Mouse (Mus musculus) limb, embryonic 14.5 days (tissue): ENCODE measurements at regions not wholly inside any gene's neighbourhood (a gene's known extent, or its start where the extent isn't known, plus 50 kb on each side); places are given as distances from the start of the nearest gene placed in this dataset.

Source experiments
- ATAC-seq: fragments of 200-750 bp; cut with Nextera tagmentation; 2 replicates; pipeline ENCODE4 v1.8.0; 2017; ENCODE audit warnings: low read depth, moderate number of reproducible peaks, moderate TSS enrichment; ENCODE audit not compliant: low FRiP score
- DNase-seq: peaks from one replicate; pipeline ENCODE4 v3.0.0-alpha.2; 2015; ENCODE audit warnings: low spot score
- H3K27ac ChIP-seq: fragments of 300-500 bp; sonication (generic); replicated peaks from 2 replicates; pipeline ENCODE4 v1.5.1; 2014; ENCODE audit warnings: low read depth, mild to moderate bottlenecking, low read length, moderate library complexity, mixed read lengths
- H3K27me3 ChIP-seq: fragments of 300-500 bp; sonication (generic); 2 replicates; pipeline ENCODE4 v1.6.1; 2014; ENCODE audit warnings: low read length, mixed read lengths; ENCODE audit not compliant: control insufficient read depth, insufficient read depth
- H3K36me3 ChIP-seq: fragments of 300-500 bp; sonication (generic); 2 replicates; pipeline ENCODE4 v1.6.1; 2014; ENCODE audit warnings: mild to moderate bottlenecking, low read length, moderate library complexity, mixed read lengths; ENCODE audit not compliant: control insufficient read depth, insufficient read depth
- H3K4me1 ChIP-seq: fragments of 300-500 bp; sonication (generic); 2 replicates; pipeline ENCODE4 v1.6.1; 2014; ENCODE audit warnings: antibody characterized with exemption, low read length, mixed read lengths; ENCODE audit not compliant: control insufficient read depth, insufficient read depth
- H3K4me2 ChIP-seq: fragments of 300-500 bp; sonication (generic); replicated peaks from 2 replicates; pipeline ENCODE4 v1.6.1; 2014; ENCODE audit warnings: low read depth, mild to moderate bottlenecking, low read length, moderate library complexity; ENCODE audit not compliant: severe bottlenecking
- H3K4me3 ChIP-seq: fragments of 300-500 bp; sonication (generic); replicated peaks from 2 replicates; pipeline ENCODE4 v1.5.1; 2014; ENCODE audit warnings: low read length
- H3K9ac ChIP-seq: fragments of 300-500 bp; sonication (generic); 2 replicates; pipeline ENCODE4 v1.6.1; 2014; ENCODE audit warnings: mild to moderate bottlenecking, low read depth, low read length, moderate library complexity; ENCODE audit not compliant: severe bottlenecking
- H3K9me3 ChIP-seq: fragments of 300-500 bp; sonication (generic); 2 replicates; pipeline ENCODE4 v1.6.1; 2016; ENCODE audit warnings: low read length; ENCODE audit not compliant: control insufficient read depth
- POLR2A ChIP-seq: fragments of 200-500 bp; IDR thresholded peaks from 2 replicates; pipeline ENCODE4 v1.8.0; 2012; ENCODE audit warnings: inconsistent platforms, mild to moderate bottlenecking, moderate library complexity, borderline replicate concordance; ENCODE audit not compliant: insufficient read depth, insufficient read length; ENCODE audit errors: extremely low read depth
- WGBS: fragments of 180-500 bp; shearing (Covaris S2); extraction: QIAGEN DNeasy Blood & Tissue Kit; methylation state at CpG from one replicate; pipeline ENCODE4 v1.1.7; 2014; 5-methylcytosine and 5-hydroxymethylcytosine counted together

GRCm38 (mm10) chr2:133748493-133748892, 196.5 kb downstream of the Bmp2 start:
- WGBS: 39% methylated on average over 4 of the region's 4 CpGs
- H3K4me2 ChIP-seq: no peak overlapping the region
- H3K4me1 ChIP-seq: no peaks in the 10 kb centered on the region
- no peak overlapping the region for H3K9ac ChIP-seq
- ATAC-seq: peak; percentile 44; the same call in 1 of the 2 replicates
- peak; percentile 44 for DNase-seq
- H3K4me3 ChIP-seq: no peak overlapping the region
- no peaks in the 10 kb centered on the region for H3K9me3 ChIP-seq
- TF ChIP-seq POLR2A: no peak
- H3K27me3 ChIP-seq: peaks cover 4% of the 10 kb centered on the region; the same call in 1 of the 2 replicates
- no peak overlapping the region for H3K27ac ChIP-seq
- H3K36me3 ChIP-seq: no peaks in the 10 kb centered on the region

- Histone ChIP-seq H3K9me3 (no peaks in the 10 kb centered on the region), H3K4me3 (no peak overlapping the region), H3K27ac (no peak overlapping the region), H3K36me3 (no peaks in the 10 kb centered on the region), H3K27me3 (no peaks in the 10 kb centered on the region), H3K4me2 (no peak overlapping the region), H3K9ac (no peak overlapping the region), H3K4me1 (no peaks in the 10 kb centered on the region)
- no peak for DNase-seq
- 85% methylated on average over 4 of the region's 4 CpGs for WGBS
- TF ChIP-seq POLR2A: no peak
- ATAC-seq: no peak
These were observed 198.1 kb downstream of the Bmp2 start for GRCm38 (mm10) chr2:133749846-133750637.

GRCm38 (mm10) chr2:133754088-133754487, 202.1 kb downstream of the Bmp2 start:
- TF ChIP-seq POLR2A: no peak
- Histone ChIP-seq H3K4me3 (no peak overlapping the region), H3K4me2 (no peak overlapping the region), H3K9ac (no peak overlapping the region), H3K27ac (no peak overlapping the region), H3K4me1 (no peaks in the 10 kb centered on the region), H3K36me3 (no peaks in the 10 kb centered on the region), H3K9me3 (no peaks in the 10 kb centered on the region), H3K27me3 (no peaks in the 10 kb centered on the region)
- DNase-seq: no peak
- 85% methylated on average over 3 of the region's 3 CpGs for WGBS
- no peak for ATAC-seq

- 70% methylated on average over 7 of the region's 7 CpGs for WGBS
- ATAC-seq (no peak), DNase-seq (peak; percentile 68)
- Histone ChIP-seq H3K9ac (no peak overlapping the region), H3K4me3 (no peak overlapping the region), H3K9me3 (no peaks in the 10 kb centered on the region), H3K27ac (no peak overlapping the region), H3K4me2 (no peak overlapping the region), H3K27me3 (no peaks in the 10 kb centered on the region), H3K4me1 (no peaks in the 10 kb centered on the region), H3K36me3 (no peaks in the 10 kb centered on the region)
- no peak for TF ChIP-seq POLR2A
These were observed 209.5 kb downstream of the Bmp2 start for GRCm38 (mm10) chr2:133761496-133761895.

- DNase-seq (no peak), ATAC-seq (no peak)
- no peak overlapping the region for H3K27ac ChIP-seq
- H3K4me2 ChIP-seq: no peak overlapping the region
- TF ChIP-seq POLR2A: no peak
- H3K36me3 ChIP-seq: no peaks in the 10 kb centered on the region
- 95% methylated on average over 1 of the region's 1 CpGs for WGBS
- H3K27me3 ChIP-seq: no peaks in the 10 kb centered on the region
- no peaks in the 10 kb centered on the region for H3K4me1 ChIP-seq
- no peak overlapping the region for H3K9ac ChIP-seq
- H3K9me3 ChIP-seq: no peaks in the 10 kb centered on the region
- no peak overlapping the region for H3K4me3 ChIP-seq
These were observed 216.6 kb downstream of the Bmp2 start for GRCm38 (mm10) chr2:133768546-133768945.
